Mouse (Mus musculus) myocyte (in vitro differentiated cells): ENCODE data around the gene Hnrnpul1. TPM values are rescaled to one million over a fixed set of nuclear protein-coding genes. Genes with fewer than 3 reads are reported as not detected.

ENCODE experiments used
- H3K27me3 ChIP-seq: one replicate; pipeline ENCODE4 v1.6.1; 2011; ENCODE audit not compliant: control insufficient read depth, insufficient read depth, insufficient read length
- H3K36me3 ChIP-seq: one replicate; pipeline ENCODE4 v1.6.1; 2011; ENCODE audit not compliant: control insufficient read depth, insufficient read depth
- H3K4me2 ChIP-seq: one replicate; pipeline ENCODE4 v1.6.1; 2011; ENCODE audit warnings: low read depth, control low read depth
- H3K4me3 ChIP-seq: one replicate; pipeline ENCODE4 v1.5.1; 2011; ENCODE audit warnings: mild to moderate bottlenecking, control low read depth, moderate library complexity
- H3K79me2 ChIP-seq: one replicate; pipeline ENCODE4 v1.6.1; 2011; ENCODE audit not compliant: control insufficient read depth, insufficient read depth
- H3ac ChIP-seq: one replicate; pipeline ENCODE4 v1.6.1; 2011; ENCODE audit not compliant: control insufficient read depth, insufficient read length
- CEBPB ChIP-seq: IDR thresholded peaks from 2 replicates; pipeline ENCODE4 v1.6.1; 2011; ENCODE audit warnings: mild to moderate bottlenecking, moderate library complexity; ENCODE audit not compliant: poor library complexity, insufficient read depth, severe bottlenecking
- E2F4 ChIP-seq: IDR thresholded peaks from one replicate; pipeline ENCODE4 v1.6.1; 2011; ENCODE audit warnings: mild to moderate bottlenecking, control low read depth, moderate library complexity; ENCODE audit not compliant: insufficient read depth
- MAX ChIP-seq: IDR thresholded peaks from one replicate; pipeline ENCODE4 v1.6.1; 2011; ENCODE audit warnings: low read depth, mild to moderate bottlenecking, control low read depth
- MYOD1 ChIP-seq, 3 experiments: IDR thresholded peaks; one replicate each; pipeline ENCODE4 v1.6.1; 2011; ENCODE audit warnings: control low read depth in 2 of 3, low read depth in 2 of 3, mild to moderate bottlenecking in 2 of 3, moderate library complexity in 1 of 3; ENCODE audit not compliant: insufficient read length in 2 of 3, control insufficient read depth in 1 of 3
- MYOG ChIP-seq, 3 experiments: IDR thresholded peaks; one replicate each; pipeline ENCODE4 v1.6.1; 2011; ENCODE audit warnings: control low read depth in 2 of 3, low read depth in 2 of 3, mild to moderate bottlenecking in 2 of 3; ENCODE audit not compliant: insufficient read length in 2 of 3, control insufficient read depth in 1 of 3, insufficient read depth in 1 of 3
- POLR2A ChIP-seq: IDR thresholded peaks from one replicate; pipeline ENCODE4 v1.6.1; 2011; ENCODE audit warnings: low read depth, mild to moderate bottlenecking, control low read depth, moderate library complexity; ENCODE audit not compliant: insufficient read length
- POLR2AphosphoS2 ChIP-seq: IDR thresholded peaks from one replicate; pipeline ENCODE4 v1.6.1; 2011; ENCODE audit warnings: low read depth, control low read depth; ENCODE audit not compliant: insufficient read length
- REST ChIP-seq: IDR thresholded peaks from one replicate; pipeline ENCODE4 v1.6.1; 2011; ENCODE audit warnings: mild to moderate bottlenecking, control low read depth, moderate library complexity; ENCODE audit not compliant: insufficient read depth, insufficient read length
- SRF ChIP-seq: IDR thresholded peaks from one replicate; pipeline ENCODE4 v1.6.1; 2011; ENCODE audit warnings: low read depth; ENCODE audit not compliant: control insufficient read depth, insufficient read length
- TCF12 ChIP-seq: IDR thresholded peaks from one replicate; pipeline ENCODE4 v1.6.1; 2011; ENCODE audit warnings: mild to moderate bottlenecking, control low read depth; ENCODE audit not compliant: poor library complexity, insufficient read depth, severe bottlenecking
- TCF3 ChIP-seq: IDR thresholded peaks from one replicate; pipeline ENCODE4 v1.6.1; 2011; ENCODE audit warnings: low read depth, control low read depth; ENCODE audit not compliant: insufficient read length
- USF1 ChIP-seq: IDR thresholded peaks from one replicate; pipeline ENCODE4 v1.6.1; 2011; ENCODE audit warnings: low read depth, mild to moderate bottlenecking, control low read depth, moderate library complexity
- polyA plus RNA-seq: library from polyadenylated mRNA; unstranded; fragments of >200 nt; fragmentation: generic; extraction: Trizol; gene quantifications from one replicate; pipeline ENCODE4 v1.2.1, GENCODE M21; 2012; ENCODE audit warnings: missing spikeins

The Hnrnpul1 gene
- polyA plus RNA-seq, 1 experiment = 76.2 TPM

- Histone ChIP-seq H3K4me2 (no peak overlapping the region), H3ac (no peak overlapping the region), H3K79me2 (no peaks in the 10 kb centered on the region), H3K4me3 (no peak overlapping the region), H3K36me3 (no peaks in the 10 kb centered on the region), H3K27me3 (peaks cover 4% of the 10 kb centered on the region)
- no peak for TF ChIP-seq MYOG (IDR thresholded peaks at IDR 0.05; ENCODE audit: control insufficient read depth in 1 of 3, insufficient read depth in 1 of 3, insufficient read length in 2 of 3, low read depth in 2 of 3)
- TF ChIP-seq TCF3 = no peak
- TF ChIP-seq MYOD1 (IDR thresholded peaks at IDR 0.05; ENCODE audit: control insufficient read depth in 1 of 3, insufficient read length in 2 of 3, low read depth in 2 of 3) = no peak
- no peak for TF ChIP-seq POLR2A
- no peak for TF ChIP-seq MAX
- TF ChIP-seq USF1 = no peak
- no peak for TF ChIP-seq REST
- TF ChIP-seq TCF12 = no peak
- TF ChIP-seq E2F4 = no peak
- TF ChIP-seq POLR2AphosphoS2 = no peak
- no peak for TF ChIP-seq CEBPB
- TF ChIP-seq SRF = no peak
Observed at GRCm38 (mm10) chr7:25675405-25675804, 79.2 kb downstream of the Hnrnpul1 start.

GRCm38 (mm10) chr7:25674719-25675300 lies 79.7 kb downstream of the Hnrnpul1 start, which contains the start of gene Tmem91:
TSS of gene Tmem91 (minus strand) at chr7:25675166.
- Histone ChIP-seq H3K27me3 (peaks cover 4% of the 10 kb centered on the region), H3K79me2 (no peaks in the 10 kb centered on the region), H3K36me3 (no peaks in the 10 kb centered on the region), H3K4me2 (no peak within 1 kb of the TSS), H3K4me3 (no peak within 1 kb of the TSS), H3ac (no peak within 1 kb of the TSS)
- TF ChIP-seq POLR2AphosphoS2 (no peak), REST (no peak), MYOD1 (IDR thresholded peaks at IDR 0.05; ENCODE audit: control insufficient read depth in 1 of 3, insufficient read length in 2 of 3, low read depth in 2 of 3) (no peak), MYOG (IDR thresholded peaks at IDR 0.05; ENCODE audit: control insufficient read depth in 1 of 3, insufficient read depth in 1 of 3, insufficient read length in 2 of 3, low read depth in 2 of 3) (no peak), SRF (no peak), CEBPB (no peak), E2F4 (no peak), MAX (no peak), USF1 (no peak), TCF3 (no peak), TCF12 (no peak), POLR2A (no peak)

GRCm38 (mm10) chr7:25674297-25674696 lies 80.3 kb downstream of the Hnrnpul1 start:
- TF ChIP-seq TCF3 (no peak), POLR2AphosphoS2 (peak; percentile 8)
- peaks cover 4% of the 10 kb centered on the region for H3K27me3 ChIP-seq
- H3K4me3 ChIP-seq = no peak overlapping the region
- H3K36me3 ChIP-seq = no peaks in the 10 kb centered on the region
- no peaks in the 10 kb centered on the region for H3K79me2 ChIP-seq
- no peak overlapping the region for H3ac ChIP-seq
- H3K4me2 ChIP-seq = no peak overlapping the region

- no peaks in the 10 kb centered on the region for H3K36me3 ChIP-seq
- TF ChIP-seq TCF3 = no peak
- TF ChIP-seq MYOG (IDR thresholded peaks at IDR 0.05; ENCODE audit: control insufficient read depth in 1 of 3, insufficient read depth in 1 of 3, insufficient read length in 2 of 3, low read depth in 2 of 3) = no peak
- TF ChIP-seq USF1 = no peak
- no peak for TF ChIP-seq CEBPB
- no peak for TF ChIP-seq MAX
- TF ChIP-seq REST = no peak
- TF ChIP-seq POLR2A = no peak
- TF ChIP-seq TCF12 = no peak
- TF ChIP-seq MYOD1 (IDR thresholded peaks at IDR 0.05; ENCODE audit: control insufficient read depth in 1 of 3, insufficient read length in 2 of 3, low read depth in 2 of 3) = no peak
- TF ChIP-seq POLR2AphosphoS2 = no peak
- no peak for TF ChIP-seq E2F4
- no peak for TF ChIP-seq SRF
- H3ac ChIP-seq = no peak overlapping the region
- peaks cover 4% of the 10 kb centered on the region for H3K27me3 ChIP-seq
- no peak overlapping the region for H3K4me2 ChIP-seq
- H3K4me3 ChIP-seq = no peak overlapping the region
- no peaks in the 10 kb centered on the region for H3K79me2 ChIP-seq
Observed at GRCm38 (mm10) chr7:25672442-25672841, 82.1 kb downstream of the Hnrnpul1 start.

GRCm38 (mm10) chr7:25671686-25672085 lies 82.9 kb downstream of the Hnrnpul1 start:
- Histone ChIP-seq H3K27me3 (peaks cover 4% of the 10 kb centered on the region), H3K4me2 (no peak overlapping the region), H3ac (no peak overlapping the region), H3K36me3 (no peaks in the 10 kb centered on the region), H3K4me3 (no peak overlapping the region), H3K79me2 (no peaks in the 10 kb centered on the region)
- TF ChIP-seq MYOG (IDR thresholded peaks at IDR 0.05; ENCODE audit: control insufficient read depth in 1 of 3, insufficient read depth in 1 of 3, insufficient read length in 2 of 3, low read depth in 2 of 3) (no peak), SRF (no peak), E2F4 (no peak), TCF12 (no peak), MAX (no peak), POLR2AphosphoS2 (no peak), CEBPB (no peak), MYOD1 (IDR thresholded peaks at IDR 0.05; ENCODE audit: control insufficient read depth in 1 of 3, insufficient read length in 2 of 3, low read depth in 2 of 3) (no peak), TCF3 (no peak), POLR2A (no peak), REST (no peak), USF1 (no peak)
